Mouse (Mus musculus) embryonic fibroblast, embryonic 13.5 days (primary cell): Measurements from ENCODE around the gene Dcaf11.

Experiments used
- CTCF ChIP-seq: IDR thresholded peaks from 2 replicates; pipeline ENCODE4 v1.5.1; 2011; ENCODE audit warnings: mild to moderate bottlenecking, control low read depth, low read length, moderate library complexity, borderline replicate concordance; ENCODE audit not compliant: insufficient read depth
- POLR2A ChIP-seq: IDR thresholded peaks from 2 replicates; pipeline ENCODE4 v1.6.1; 2011; ENCODE audit warnings: low read depth, mild to moderate bottlenecking, control low read depth, low read length, moderate library complexity

- TF ChIP-seq CTCF = no peak
- TF ChIP-seq POLR2A = no peak
Measured at GRCm38 (mm10) chr14:55544334-55544733, 15.5 kb upstream of the Dcaf11 start.
